Mouse (Mus musculus) splenic B cell, adult 2 months (primary cell): ENCODE data around the gene Adgb.

Experiments
- DNase-seq: peaks from one replicate; pipeline ENCODE4 v3.0.0-alpha.2; 2011; ENCODE audit warnings: low read depth, low spot score
- H3K27me3 ChIP-seq: 2 replicates; pipeline ENCODE4 v1.6.1; 2012; ENCODE audit warnings: mild to moderate bottlenecking, low read length, moderate library complexity, mixed read lengths; ENCODE audit not compliant: control insufficient read depth, poor library complexity, insufficient read depth, severe bottlenecking
- H3K36me3 ChIP-seq: 2 replicates; pipeline ENCODE4 v1.6.1; 2012; ENCODE audit warnings: mild to moderate bottlenecking, low read length, moderate library complexity, mixed read lengths; ENCODE audit not compliant: control insufficient read depth, poor library complexity, insufficient read depth, severe bottlenecking

The Adgb gene

GRCm38 (mm10) chr10:10411046-10411445 is 61.1 kb downstream of the Adgb start:
- DNase-seq: no peak

GRCm38 (mm10) chr10:10408166-10408565 is 64.0 kb downstream of the Adgb start:
- no peaks in the 10 kb centered on the region for H3K27me3 ChIP-seq
- H3K36me3 ChIP-seq: no peaks in the 10 kb centered on the region
- peak; percentile 11 for DNase-seq

More at GRCm38 (mm10) chr10:10411046-10411445, 61.1 kb downstream of the Adgb start:
- Histone ChIP-seq H3K36me3 (no peaks in the 10 kb centered on the region), H3K27me3 (no peaks in the 10 kb centered on the region)

- H3K36me3 ChIP-seq: no peaks in the 10 kb centered on the region
- no peak for DNase-seq
- H3K27me3 ChIP-seq: no peaks in the 10 kb centered on the region
Observed at GRCm38 (mm10) chr10:10395784-10396481, 76.2 kb downstream of the Adgb start.

- no peaks in the 10 kb centered on the region for H3K27me3 ChIP-seq
- no peaks in the 10 kb centered on the region for H3K36me3 ChIP-seq
- DNase-seq: no peak
Observed at GRCm38 (mm10) chr10:10374629-10375028, 97.5 kb downstream of the Adgb start.

GRCm38 (mm10) chr10:10364025-10364424 is 108.1 kb downstream of the Adgb start:
- no peak for DNase-seq
- no peaks in the 10 kb centered on the region for H3K36me3 ChIP-seq
- no peaks in the 10 kb centered on the region for H3K27me3 ChIP-seq

GRCm38 (mm10) chr10:10355605-10356227 is 116.4 kb downstream of the Adgb start:
- peak; percentile 14 for DNase-seq
- Histone ChIP-seq H3K27me3 (no peaks in the 10 kb centered on the region), H3K36me3 (no peaks in the 10 kb centered on the region)

GRCm38 (mm10) chr10:10352184-10352583 is 119.9 kb downstream of the Adgb start:
- no peak for DNase-seq
- no peaks in the 10 kb centered on the region for H3K27me3 ChIP-seq

GRCm38 (mm10) chr10:10350550-10350949 is 121.6 kb downstream of the Adgb start:
- DNase-seq: no peak
- Histone ChIP-seq H3K27me3 (no peaks in the 10 kb centered on the region), H3K36me3 (no peaks in the 10 kb centered on the region)

More at GRCm38 (mm10) chr10:10352184-10352583, 119.9 kb downstream of the Adgb start:
- H3K36me3 ChIP-seq: no peaks in the 10 kb centered on the region

- DNase-seq: no peak
- Histone ChIP-seq H3K27me3 (no peaks in the 10 kb centered on the region), H3K36me3 (no peaks in the 10 kb centered on the region)
Observed at GRCm38 (mm10) chr10:10343930-10344329, 128.2 kb downstream of the Adgb start.

- H3K27me3 ChIP-seq: no peaks in the 10 kb centered on the region; the same call in 1 of the 2 replicates
- DNase-seq: no peak
- H3K36me3 ChIP-seq: no peaks in the 10 kb centered on the region
Observed at GRCm38 (mm10) chr10:10325560-10325959, 146.6 kb downstream of the Adgb start.

- Histone ChIP-seq H3K27me3 (no peaks in the 10 kb centered on the region; the same call in 1 of the 2 replicates), H3K36me3 (no peaks in the 10 kb centered on the region)
- DNase-seq: no peak
Observed at GRCm38 (mm10) chr10:10322961-10323360, 149.2 kb downstream of the Adgb start.

GRCm38 (mm10) chr10:10321119-10321781 is 150.9 kb downstream of the Adgb start:
- Histone ChIP-seq H3K36me3 (no peaks in the 10 kb centered on the region), H3K27me3 (no peaks in the 10 kb centered on the region; the same call in 1 of the 2 replicates)
- peak; percentile 55 for DNase-seq

GRCm38 (mm10) chr10:10320364-10321083 is 151.6 kb downstream of the Adgb start:
- Histone ChIP-seq H3K27me3 (no peaks in the 10 kb centered on the region; the same call in 1 of the 2 replicates), H3K36me3 (no peaks in the 10 kb centered on the region)
- DNase-seq: no peak

GRCm38 (mm10) chr10:10318086-10318485 is 154.0 kb downstream of the Adgb start:
- Histone ChIP-seq H3K27me3 (no peaks in the 10 kb centered on the region), H3K36me3 (no peaks in the 10 kb centered on the region)
- no peak for DNase-seq
